Mouse (Mus musculus) kidney, adult 18-20 months (tissue): ENCODE data around the gene Vamp2.

Experiments
- DNase-seq: peaks from one replicate; pipeline ENCODE4 v3.0.0; 2021

Gene Vamp2

GRCm38 (mm10) chr11:69065394-69065925, 22.8 kb upstream of the Vamp2 start:
- DNase-seq, result no peak

DNA sequence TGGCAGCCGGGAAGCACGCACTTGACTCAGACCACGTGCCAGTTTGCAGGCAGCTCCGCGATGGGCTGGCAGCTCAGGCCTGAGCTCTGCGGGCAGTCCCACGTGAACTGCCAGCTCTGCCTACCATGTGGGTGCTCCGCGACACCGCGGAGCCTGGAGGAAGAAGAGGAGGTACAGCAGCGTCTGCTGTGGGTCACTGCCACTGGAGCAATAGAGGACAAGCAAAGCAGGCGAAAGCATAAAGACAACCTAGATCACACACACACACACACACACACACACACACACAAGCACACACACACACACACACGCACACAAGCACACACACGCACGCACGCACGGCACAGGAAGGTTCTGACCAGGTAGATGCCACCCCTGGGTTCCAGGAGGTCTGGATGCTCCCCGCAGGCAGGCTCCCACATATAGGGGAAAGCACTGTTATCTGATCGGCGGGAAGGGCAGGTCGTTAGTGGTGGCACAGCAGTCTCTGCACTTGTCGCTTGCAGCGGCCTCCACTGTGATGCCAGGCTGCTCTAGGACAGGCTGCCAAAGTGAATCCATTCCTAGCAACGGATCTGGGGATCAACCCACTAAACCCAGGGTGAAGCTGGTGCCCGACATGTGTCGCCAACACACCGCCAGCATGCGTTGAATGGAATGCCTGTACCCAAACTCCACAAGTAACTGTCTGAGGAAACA, 22.0 kb upstream of the Vamp2 start:
- no peak for DNase-seq

GRCm38 (mm10) chr11:69066956-69067355, 21.3 kb upstream of the Vamp2 start:
- DNase-seq, result peak; percentile 94

- no peak for DNase-seq
Observed at GRCm38 (mm10) chr11:69067601-69068000, 20.7 kb upstream of the Vamp2 start.

GRCm38 (mm10) chr11:69070093-69070492, 18.2 kb upstream of the Vamp2 start:
- peak; percentile 45 for DNase-seq

DNA sequence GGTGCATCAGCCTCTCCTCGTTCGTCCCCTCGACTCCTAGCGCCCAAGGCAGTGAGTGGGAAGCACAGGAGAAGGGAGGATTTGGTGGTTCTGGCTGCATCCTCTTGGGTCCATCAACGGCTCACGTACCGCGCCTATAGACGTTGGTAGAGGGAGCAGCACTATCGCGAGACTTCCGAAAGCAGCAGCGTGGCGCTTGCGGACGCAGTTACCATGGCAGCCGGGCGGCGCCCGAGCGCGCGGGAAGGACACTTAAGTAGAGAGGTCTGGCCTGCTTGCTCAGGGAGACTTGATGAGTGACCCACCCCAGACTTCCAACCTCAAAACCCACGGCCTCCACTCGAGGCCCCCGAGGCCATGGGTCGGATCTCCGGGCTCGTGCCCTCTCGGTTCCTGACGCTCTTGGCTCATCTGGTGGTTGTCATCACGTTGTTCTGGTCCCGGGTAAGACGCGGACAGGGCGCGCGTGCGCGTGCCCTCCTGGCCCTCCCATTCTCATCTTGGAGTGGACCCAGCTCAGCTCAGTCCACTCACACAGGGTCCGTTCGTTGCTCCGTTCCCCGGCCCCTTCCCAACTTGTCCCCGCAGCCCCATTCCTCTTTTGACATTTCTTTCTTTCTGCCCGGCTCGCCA, 17.6 kb upstream of the Vamp2 start, which contains the start of gene Tmem107:
Gene Tmem107 (plus strand): TSS at position 217 of the 633 bp plus-strand sequence.
- peak; percentile 95 for DNase-seq

DNA sequence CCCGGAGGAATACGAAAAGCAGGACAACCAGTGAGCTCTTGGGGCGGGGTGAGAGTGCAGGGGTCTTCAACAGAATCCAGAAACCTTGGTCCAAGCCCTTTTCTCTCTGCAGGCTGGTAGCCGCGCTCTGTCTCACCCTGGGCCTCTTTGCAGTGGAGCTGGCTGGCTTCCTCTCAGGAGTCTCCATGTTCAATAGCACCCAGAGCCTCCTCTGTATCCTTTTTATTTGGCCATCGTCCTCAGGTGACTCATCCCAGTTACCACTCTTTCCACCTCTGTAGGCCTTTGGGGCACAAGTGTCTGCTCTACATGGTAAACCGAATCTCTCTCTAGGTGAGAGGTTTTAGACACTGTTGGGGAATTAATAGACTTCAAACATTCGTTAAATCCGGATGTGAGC, 17.0 kb upstream of the Vamp2 start:
- no peak for DNase-seq

GRCm38 (mm10) chr11:69072234-69072633, 16.1 kb upstream of the Vamp2 start:
- no peak for DNase-seq

DNA sequence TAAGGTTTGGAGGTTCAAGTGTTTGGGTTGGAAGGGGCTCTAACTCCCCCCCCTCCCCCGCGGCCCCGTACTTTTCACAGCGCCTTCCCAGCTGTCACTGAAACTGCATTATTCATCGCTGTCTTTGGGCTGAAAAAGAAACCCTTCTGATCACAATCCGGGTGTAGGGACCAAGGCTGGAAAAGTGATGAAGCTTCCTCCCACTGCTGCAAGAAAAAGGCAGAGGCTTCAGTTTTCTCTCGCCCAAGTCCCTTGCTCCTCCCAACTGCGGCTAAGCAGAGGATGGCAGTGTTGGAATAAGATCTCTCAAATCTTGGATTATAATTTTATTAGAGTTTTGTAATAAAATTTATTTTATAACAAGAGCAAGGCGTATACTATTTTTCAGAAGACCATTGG, 15.6 kb upstream of the Vamp2 start:
- peak; percentile 6 for DNase-seq

DNA sequence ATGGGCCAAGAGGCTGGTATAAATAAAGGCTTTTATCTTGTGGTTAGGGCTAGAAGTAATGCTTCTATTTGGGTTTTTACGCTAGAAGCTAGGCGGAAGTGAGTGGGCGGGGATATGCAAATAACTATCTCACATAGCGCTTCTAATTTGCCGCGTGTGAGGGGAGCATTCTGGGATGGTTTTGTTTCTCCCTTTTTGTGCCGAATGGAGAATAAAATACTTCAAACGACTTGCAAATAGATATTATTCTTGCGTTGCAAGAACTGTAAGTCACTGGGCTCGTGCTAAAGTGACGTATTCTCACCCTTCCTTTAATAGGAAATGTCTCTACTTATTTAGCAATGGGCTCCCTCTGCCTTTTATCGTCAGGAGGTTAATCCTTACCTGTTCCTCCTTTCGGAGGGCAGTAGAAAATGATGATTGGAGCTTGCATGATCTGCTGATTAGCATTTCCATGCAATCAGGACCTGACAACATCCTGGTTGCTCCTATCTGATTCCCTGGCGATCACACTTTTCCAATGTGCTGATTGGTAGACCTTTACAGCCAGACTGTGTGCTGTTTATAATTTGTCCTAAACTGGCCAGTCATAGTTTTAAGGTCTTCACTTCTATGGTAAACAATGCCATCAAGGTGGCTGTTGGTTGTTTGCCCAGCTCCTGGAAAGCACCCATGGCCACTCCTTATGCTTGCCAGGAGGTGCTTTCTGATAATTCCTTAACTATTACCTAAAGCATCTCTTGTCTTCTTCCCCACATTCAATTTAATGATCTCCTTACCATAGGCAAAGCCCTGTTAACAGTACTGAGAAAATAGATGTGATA, 15.0 kb upstream of the Vamp2 start:
- peak; percentile 82 for DNase-seq

GRCm38 (mm10) chr11:69073951-69074775, 14.1 kb upstream of the Vamp2 start:
- DNase-seq, result no peak

DNA sequence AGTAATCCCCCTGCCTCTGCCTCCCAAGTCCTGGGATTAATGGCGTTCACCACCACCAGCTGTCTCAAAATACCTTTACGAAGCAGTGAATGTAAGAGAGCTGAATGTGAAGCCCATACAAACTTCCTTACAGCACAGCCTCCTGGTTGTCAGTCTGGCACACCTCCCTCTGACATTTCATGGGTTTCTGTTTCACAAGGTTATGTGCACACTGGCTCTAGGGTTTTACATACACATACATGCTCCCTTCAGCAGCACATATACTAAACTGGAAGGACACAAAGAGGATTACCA, 13.6 kb upstream of the Vamp2 start:
- DNase-seq, result no peak

- DNase-seq, result no peak
Observed at GRCm38 (mm10) chr11:69075764-69076479, 12.4 kb upstream of the Vamp2 start.

GRCm38 (mm10) chr11:69076572-69076971, 11.7 kb upstream of the Vamp2 start:
- DNase-seq, result no peak

DNA sequence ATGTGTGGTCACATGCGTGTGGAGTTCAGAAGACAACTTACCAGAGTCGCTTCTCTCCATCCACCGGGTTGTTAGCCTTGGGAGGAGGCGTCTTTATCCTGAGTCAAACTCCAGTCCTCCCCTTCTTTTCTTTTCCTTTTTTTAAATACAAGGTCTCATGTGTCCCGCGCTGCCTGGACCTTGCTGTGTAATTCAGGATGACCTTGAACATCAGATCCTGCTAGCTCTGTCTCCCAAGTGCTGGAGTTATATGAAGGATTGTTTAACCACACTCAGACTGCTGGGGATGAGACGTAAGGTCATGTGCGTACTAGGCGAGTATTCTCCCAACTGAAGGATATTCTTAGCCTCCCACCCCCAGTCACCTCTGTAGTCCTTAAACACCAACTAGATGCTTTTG, 11.0 kb upstream of the Vamp2 start:
- DNase-seq, result no peak

DNA sequence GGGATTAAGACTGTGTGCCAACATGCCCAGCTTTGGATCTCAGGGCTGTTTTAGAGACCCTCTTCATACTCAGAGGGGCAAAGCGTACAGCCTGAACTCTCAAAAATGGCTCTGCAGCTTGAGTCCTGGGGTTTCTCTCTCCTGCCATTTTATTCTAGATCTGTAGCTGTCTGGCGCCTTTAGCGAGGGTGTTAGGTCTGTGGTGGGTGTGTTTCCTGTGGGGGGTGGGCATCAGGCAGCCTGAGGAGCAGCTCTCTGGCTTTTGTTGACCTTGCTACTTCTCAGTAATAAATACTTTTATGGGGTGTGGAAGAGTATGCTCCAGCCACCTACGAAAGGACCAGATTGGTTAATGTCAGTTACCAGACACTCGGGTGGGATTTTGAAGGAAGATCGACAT, 10.2 kb upstream of the Vamp2 start:
- no peak for DNase-seq

GRCm38 (mm10) chr11:69078805-69079438, 9.4 kb upstream of the Vamp2 start:
- DNase-seq, result no peak

DNA sequence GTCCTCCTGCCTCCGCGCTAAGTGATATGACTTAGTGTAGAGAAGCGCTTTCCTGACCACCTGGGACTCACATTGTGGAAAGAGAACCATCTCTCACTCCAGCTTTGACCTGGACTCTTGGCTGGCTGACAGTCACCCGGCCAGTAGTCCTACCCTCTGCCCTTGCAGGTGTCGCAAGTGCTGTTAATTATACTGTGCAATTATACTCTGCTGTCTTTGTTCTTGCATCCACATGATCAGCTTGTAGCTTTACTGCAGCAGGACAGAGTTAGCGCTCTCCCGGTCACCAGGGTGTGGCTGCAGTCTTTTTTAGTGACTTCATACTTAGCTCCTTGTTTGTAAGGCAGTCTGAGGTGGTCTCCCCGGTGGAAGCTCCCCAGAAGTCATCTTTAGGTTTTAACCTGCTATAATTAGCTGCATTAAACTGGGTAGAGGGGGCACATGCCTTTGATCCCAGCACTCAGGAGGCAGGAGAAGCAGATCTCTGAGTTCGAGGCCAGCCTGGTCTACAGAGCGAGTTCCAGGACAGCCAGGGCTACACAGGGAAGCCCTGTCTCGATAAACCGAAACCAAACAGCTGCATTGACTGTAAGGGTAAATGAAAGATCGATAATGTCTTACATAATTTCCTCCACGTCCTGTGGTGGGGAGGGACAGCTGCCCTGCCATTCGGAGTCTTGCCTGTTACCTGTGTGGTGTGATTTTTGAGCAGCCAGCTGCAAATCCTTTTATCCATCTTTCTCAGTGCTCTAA, 8.0 kb upstream of the Vamp2 start:
- no peak for DNase-seq

DNA sequence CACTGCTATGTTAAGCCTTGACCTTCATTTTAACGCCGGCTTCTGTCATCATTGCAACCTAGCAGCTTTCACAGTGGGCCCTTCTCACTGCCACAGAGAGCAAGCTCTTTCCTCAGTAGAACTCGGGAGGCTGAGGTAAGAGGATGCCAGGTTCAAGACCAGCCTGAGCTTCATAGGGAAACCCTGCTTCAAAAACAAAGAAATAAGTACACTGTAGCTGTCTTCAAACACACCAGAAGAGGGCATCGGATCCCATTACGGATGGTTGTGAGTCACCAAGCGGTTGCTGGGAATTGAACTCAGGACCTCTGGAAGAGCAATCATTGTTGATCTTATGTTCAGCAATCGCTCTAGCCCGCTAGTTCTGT, 7.5 kb upstream of the Vamp2 start:
- no peak for DNase-seq

GRCm38 (mm10) chr11:69081613-69082012, 6.7 kb upstream of the Vamp2 start:
- DNase-seq, result no peak

- no peak for DNase-seq
Observed at GRCm38 (mm10) chr11:69085608-69086007, 2.7 kb upstream of the Vamp2 start.
